Comparison of ENCODE assay signal across 27 mouse cellular contexts in the genomic region with DNA sequence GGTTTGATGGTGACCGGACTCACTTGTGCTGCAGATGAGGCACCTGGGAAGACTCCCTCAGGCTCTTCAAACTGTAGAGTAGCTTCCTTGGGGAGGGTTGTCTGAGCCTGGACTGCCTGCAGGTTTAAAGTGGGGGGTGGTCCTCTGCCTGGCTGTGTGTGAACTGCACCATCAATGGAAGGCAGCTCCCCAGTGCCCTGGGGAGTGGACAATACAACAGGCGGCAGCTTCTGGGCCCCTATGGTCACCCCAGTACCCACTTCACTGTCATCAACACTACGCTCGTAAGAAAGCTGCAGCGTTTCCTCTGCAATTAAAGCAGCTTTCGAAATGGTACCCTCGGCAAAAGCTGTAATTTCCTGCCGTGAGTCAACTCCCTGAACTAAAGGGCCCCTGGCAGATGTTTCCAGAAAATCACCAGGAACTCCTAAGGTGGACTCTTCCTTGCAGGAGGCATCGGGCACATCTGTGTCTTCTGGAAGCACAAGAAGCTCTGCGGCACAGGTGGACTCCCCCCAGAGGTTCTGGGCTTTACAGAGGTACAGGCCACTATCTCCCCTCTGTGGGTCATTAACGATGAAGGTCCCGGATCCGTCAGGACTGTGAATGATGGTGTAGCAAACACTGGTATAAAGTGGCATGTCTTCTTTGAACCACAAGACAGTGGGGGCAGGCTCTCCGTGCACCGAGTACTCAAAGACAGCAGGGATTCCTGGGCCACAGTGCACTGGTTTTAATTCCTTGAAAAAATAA.
DNase-seq lines count a peak whose midpoint lies in the region; ATAC-seq and TF ChIP-seq lines count a peak whose summit lies in the region.
"Had no signal": no experiment of that assay in that cellular context is flagged by ENCODE, and none has a peak within 500 bp of the region (broad histone marks: within the 10 kb centered on the region; RNA-seq: fewer than 3 reads in every experiment).

No protein-coding gene starts in this region.

- no peak overlapping the region for H3K4me3 ChIP-seq in embryonic facial prominence, embryonic 15.5 days (replicated peaks)
- H3K4me3 ChIP-seq in embryonic facial prominence, embryonic 10.5 days: no peak overlapping the region
- no peak overlapping the region for H3K4me3 ChIP-seq in heart, adult 2 months
- H3K4me3 ChIP-seq in heart, embryonic 11.5 days (ENCODE audit: low read depth, low read length): no peak overlapping the region
- H3K4me3 ChIP-seq: embryonic facial prominence, embryonic 13.5 days; forebrain, embryonic 10.5 days; forebrain, embryonic 13.5 days; heart, embryonic 15.5 days; hindbrain, embryonic 10.5 days; hindbrain, embryonic 13.5 days; intestine, embryonic 15.5 days had no signal

- H3K27ac ChIP-seq in embryonic facial prominence, embryonic 15.5 days (replicated peaks): no peak overlapping the region
- no peak overlapping the region for H3K27ac ChIP-seq in embryonic facial prominence, embryonic 10.5 days (replicated peaks)
- H3K27ac ChIP-seq in heart, adult 2 months: no peak overlapping the region
- no peak overlapping the region for H3K27ac ChIP-seq in heart, embryonic 11.5 days (ENCODE audit: low read depth, low read length)
- H3K27ac ChIP-seq: embryonic facial prominence, embryonic 13.5 days; forebrain, embryonic 10.5 days; forebrain, embryonic 13.5 days; heart, embryonic 15.5 days; hindbrain, embryonic 10.5 days; hindbrain, embryonic 13.5 days; intestine, embryonic 15.5 days had no signal

- H3K9ac ChIP-seq in embryonic facial prominence, embryonic 15.5 days: no peak overlapping the region
- H3K9ac ChIP-seq in heart, adult 2 months (ENCODE audit: low read depth, low read length): no peak overlapping the region
- no peak overlapping the region for H3K9ac ChIP-seq in heart, embryonic 11.5 days (ENCODE audit: low read depth, low read length)
- H3K9ac ChIP-seq: embryonic facial prominence, embryonic 13.5 days; forebrain, embryonic 13.5 days; heart, embryonic 15.5 days; hindbrain, embryonic 13.5 days; intestine, embryonic 15.5 days had no signal

- no peaks in the 10 kb centered on the region for H3K4me1 ChIP-seq in embryonic facial prominence, embryonic 15.5 days
- H3K4me1 ChIP-seq in embryonic facial prominence, embryonic 10.5 days: 0 out of 2 replicates have a peak, but pooled peaks cover 6% of the 10 kb centered on the region
- H3K4me1 ChIP-seq in heart, adult 2 months (ENCODE audit: control insufficient read depth, insufficient read depth, low read length): peaks cover 3% of the 10 kb centered on the region; the same call in 1 of the 2 replicates
- H3K4me1 ChIP-seq in heart, embryonic 11.5 days (ENCODE audit: control insufficient read depth, insufficient read depth, low read length): no peaks in the 10 kb centered on the region
- H3K4me1 ChIP-seq: embryonic facial prominence, embryonic 13.5 days; forebrain, embryonic 10.5 days; forebrain, embryonic 13.5 days; heart, embryonic 15.5 days; hindbrain, embryonic 10.5 days; hindbrain, embryonic 13.5 days; intestine, embryonic 15.5 days had no signal

- peak; percentile 34; the same call in 1 of the 2 replicates for ATAC-seq in embryonic facial prominence, embryonic 15.5 days (ENCODE audit: insufficient number of reproducible peaks, low FRiP score, low TSS enrichment, low read depth)
- no peak for ATAC-seq in heart, embryonic 11.5 days (replicated peaks; ENCODE audit: insufficient number of reproducible peaks, low FRiP score, low TSS enrichment)
- ATAC-seq: forebrain, embryonic 13.5 days; forebrain, embryonic 16.5 days; hindbrain, embryonic 16.5 days; intestine, embryonic 15.5 days; Patski had no signal

- TF ChIP-seq EP300 in heart, adult 2 months (IDR thresholded peaks at IDR 0.05; ENCODE audit: insufficient read depth, low read depth, low read length): peak; percentile 28; the same call in 1 of the 2 replicates

- no peak for TF ChIP-seq CTCF in heart, adult 2 months (IDR thresholded peaks at IDR 0.05)

- TF ChIP-seq POLR2A in heart, adult 2 months (IDR thresholded peaks at IDR 0.05; ENCODE audit: insufficient read depth, low read depth, low read length): no peak

- 70% methylated on average over 15 of the region's 15 CpGs for WGBS in embryonic facial prominence, embryonic 15.5 days
- WGBS in embryonic facial prominence, embryonic 10.5 days: 79% methylated on average over 15 of the region's 15 CpGs
- WGBS in heart, adult 2 months: 69% methylated on average over 15 of the region's 15 CpGs
- 74% methylated on average over 15 of the region's 15 CpGs for WGBS in heart, embryonic 11.5 days (ENCODE audit: insufficient replicate concordance)

- H3K4me2 ChIP-seq in embryonic facial prominence, embryonic 15.5 days (replicated peaks): no peak overlapping the region
- H3K4me2 ChIP-seq in heart, embryonic 11.5 days: no peak overlapping the region
- H3K4me2 ChIP-seq: embryonic facial prominence, embryonic 13.5 days; forebrain, embryonic 13.5 days; heart, embryonic 15.5 days; hindbrain, embryonic 13.5 days; intestine, embryonic 15.5 days had no signal

- H3K27me3 ChIP-seq in embryonic facial prominence, embryonic 15.5 days: no peaks in the 10 kb centered on the region
- no peaks in the 10 kb centered on the region for H3K27me3 ChIP-seq in embryonic facial prominence, embryonic 10.5 days (replicated peaks; ENCODE audit: low read depth, poor library complexity, severe bottlenecking)
- no peaks in the 10 kb centered on the region for H3K27me3 ChIP-seq in heart, adult 2 months (ENCODE audit: control insufficient read depth, insufficient read depth, low read length)
- H3K27me3 ChIP-seq in heart, embryonic 11.5 days (ENCODE audit: control insufficient read depth, insufficient read depth, low read length): no peaks in the 10 kb centered on the region
- H3K27me3 ChIP-seq: embryonic facial prominence, embryonic 13.5 days; forebrain, embryonic 13.5 days; heart, embryonic 15.5 days; hindbrain, embryonic 13.5 days; intestine, embryonic 15.5 days had no signal

- H3K9me3 ChIP-seq in embryonic facial prominence, embryonic 15.5 days (replicated peaks): no peaks in the 10 kb centered on the region
- H3K9me3 ChIP-seq in embryonic facial prominence, embryonic 10.5 days: no peaks in the 10 kb centered on the region
- no peaks in the 10 kb centered on the region for H3K9me3 ChIP-seq in heart, embryonic 11.5 days (replicated peaks; ENCODE audit: control insufficient read depth, low read length)
- H3K9me3 ChIP-seq: embryonic facial prominence, embryonic 13.5 days; forebrain, embryonic 10.5 days; forebrain, embryonic 13.5 days; heart, embryonic 15.5 days; hindbrain, embryonic 10.5 days; hindbrain, embryonic 13.5 days; intestine, embryonic 15.5 days had no signal

- H3K79me2 ChIP-seq in heart, adult 2 months (replicated peaks; ENCODE audit: control insufficient read depth, insufficient read depth, low read length): no peaks in the 10 kb centered on the region

- intact Hi-C loops in heart, adult 2 months (cut with DNase I): no loop called here
- intact Hi-C loops in heart, postnatal 14 days (cut with DNase I): no loop called here

- no peaks in the 10 kb centered on the region for H3K36me3 ChIP-seq in embryonic facial prominence, embryonic 15.5 days
- no peaks in the 10 kb centered on the region for H3K36me3 ChIP-seq in embryonic facial prominence, embryonic 10.5 days (replicated peaks)
- peaks cover 32% of the 10 kb centered on the region for H3K36me3 ChIP-seq in heart, adult 2 months (ENCODE audit: control insufficient read depth, insufficient read depth, low read length)
- H3K36me3 ChIP-seq in heart, embryonic 11.5 days (ENCODE audit: control insufficient read depth, insufficient read depth, low read length): peaks cover 6% of the 10 kb centered on the region
- H3K36me3 ChIP-seq: embryonic facial prominence, embryonic 13.5 days; forebrain, embryonic 10.5 days; hindbrain, embryonic 10.5 days; hindbrain, embryonic 13.5 days; intestine, embryonic 15.5 days had no signal

- no peak for DNase-seq in embryonic facial prominence, embryonic 10.5 days (ENCODE audit: low spot score)
- no peak for DNase-seq in heart, adult 2 months
- DNase-seq in heart, postnatal 4 days: peak; percentile 4
- no peak for DNase-seq in heart, postnatal 14 days
- DNase-seq in brain, adult 2 months (ENCODE audit: low read depth, low spot score): peak; percentile 39
- DNase-seq in frontal cortex, postnatal 36 days (ENCODE audit: low spot score in 2 of 2): no peak
- DNase-seq: adrenal gland, postnatal 10 days; adrenal gland, postnatal 36 days; cerebellum, adult 11 months; cerebellum, adult 2 months; cerebellum, adult 9-11 months; cerebellum, postnatal 25 days; gastrocnemius, postnatal 10 days; kidney, adult 11 months; kidney, adult 8-10 months had no signal

Comparison
In these comparisons a context has a peak if more than half of its experiments do, and no peak if none do; other contexts are left out.
1. DNase-seq: peak in heart, postnatal 4 days (single experiment) and brain, adult 2 months (single experiment); none in embryonic facial prominence, embryonic 10.5 days (single experiment), heart, adult 2 months (0 of 2), heart, postnatal 14 days (0 of 2) and frontal cortex, postnatal 36 days (0 of 2).